Mouse (Mus musculus): ENCODE results near the gene Aak1.

The Aak1 gene

DNA sequence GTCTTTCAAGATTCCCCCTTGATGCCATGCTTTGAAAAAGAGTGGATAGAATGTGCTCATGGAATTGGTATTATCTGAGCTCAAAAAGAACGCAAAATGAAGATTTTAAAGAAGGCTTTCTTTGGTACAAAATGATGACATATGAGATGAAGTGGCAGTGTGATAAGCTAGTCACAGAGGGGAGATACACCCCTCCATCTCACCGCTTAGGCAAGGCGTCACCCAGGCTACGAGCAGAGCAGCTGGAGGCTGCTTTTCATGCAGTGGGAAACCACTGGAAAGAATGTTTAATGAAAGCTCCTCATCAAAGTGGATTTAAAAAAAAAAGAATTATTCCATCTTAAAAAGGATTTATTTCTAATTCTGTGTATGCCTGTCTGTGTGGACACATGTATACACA lies 37.5 kb downstream of the Aak1 start:
- DNase-seq (ENCODE audit: low spot score in 2 of 2): no peak

DNA sequence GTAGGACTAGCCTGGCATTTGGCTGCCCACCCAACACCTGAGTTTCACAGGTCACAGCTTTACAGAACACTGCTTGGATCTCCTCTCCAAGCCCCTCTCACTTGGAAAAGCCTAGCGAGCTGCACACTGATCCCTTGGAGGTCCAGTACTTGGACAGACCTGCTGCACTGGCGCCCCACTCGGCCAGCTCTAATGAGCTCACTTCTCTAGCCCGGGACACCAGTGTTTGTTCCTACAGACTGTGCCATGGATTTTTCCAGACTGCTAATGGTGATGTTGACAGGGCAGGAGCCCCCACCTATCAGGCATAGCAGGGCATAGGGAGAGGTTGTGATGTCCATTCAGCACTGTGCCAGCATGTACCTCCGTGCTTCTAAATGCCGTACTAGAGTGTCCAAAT lies 48.2 kb downstream of the Aak1 start:
- DNase-seq (ENCODE audit: low spot score in 2 of 2): no peak

DNA sequence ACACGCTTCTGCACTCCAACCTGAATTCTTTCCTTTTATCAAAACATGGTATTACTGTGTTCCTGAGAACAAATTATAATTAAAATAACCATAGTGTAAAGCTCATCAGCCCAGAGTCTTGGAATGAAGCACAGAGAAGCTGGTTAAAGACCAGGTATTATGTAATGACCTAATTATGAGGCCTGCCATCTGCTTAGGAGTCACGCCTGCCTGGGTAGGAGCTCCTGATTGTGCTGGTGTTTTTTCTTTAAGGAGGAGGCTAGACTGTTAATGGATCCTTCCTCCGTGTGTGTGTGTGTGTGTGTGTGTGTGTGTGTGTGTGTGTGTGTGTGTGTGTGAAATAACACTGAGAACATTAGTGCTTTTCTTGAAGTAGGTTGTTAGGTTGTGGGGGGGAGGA lies 49.7 kb downstream of the Aak1 start:
- no peak for DNase-seq (ENCODE audit: low spot score in 2 of 2)

DNA sequence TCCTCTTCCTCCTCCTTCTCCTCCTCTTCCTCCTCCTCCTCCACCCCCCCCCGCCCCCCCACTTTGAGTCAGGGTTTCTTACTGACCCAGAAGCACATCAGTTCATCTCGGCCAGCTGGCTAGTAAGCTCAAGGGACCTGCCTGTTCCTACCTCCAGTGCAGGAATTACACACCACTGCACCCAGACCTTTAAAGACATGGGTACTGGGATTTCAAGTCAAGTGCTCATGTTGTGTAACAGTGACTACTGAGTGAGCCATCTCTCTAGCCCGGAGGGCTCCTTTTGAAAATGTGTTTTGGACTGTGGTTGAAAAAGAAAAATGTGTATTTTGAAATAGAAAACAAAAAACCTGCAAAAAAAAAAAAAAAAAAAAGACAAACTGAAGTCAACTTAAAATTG lies 50.6 kb downstream of the Aak1 start:
- DNase-seq (ENCODE audit: low spot score in 2 of 2): no peak

DNA sequence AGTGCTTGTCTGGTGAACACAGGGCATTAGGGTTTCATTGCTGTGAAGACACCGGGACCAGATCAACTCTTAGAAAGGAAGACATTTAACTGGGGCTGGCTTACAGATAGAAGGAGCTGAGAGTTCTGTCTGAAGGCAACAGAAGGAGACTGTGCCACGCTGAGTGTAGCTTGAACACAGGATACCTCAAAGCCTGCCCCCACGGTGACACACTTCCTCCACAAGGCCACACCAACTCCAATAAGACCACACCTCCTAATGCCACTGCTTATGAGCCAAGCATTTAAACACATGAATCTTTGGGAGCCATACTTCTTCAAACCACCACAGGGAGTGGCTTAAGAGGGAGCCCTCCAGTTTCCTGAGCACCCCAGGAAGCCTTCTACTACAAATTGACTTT lies 51.2 kb downstream of the Aak1 start:
- no peak for DNase-seq (ENCODE audit: low spot score in 2 of 2)

DNA sequence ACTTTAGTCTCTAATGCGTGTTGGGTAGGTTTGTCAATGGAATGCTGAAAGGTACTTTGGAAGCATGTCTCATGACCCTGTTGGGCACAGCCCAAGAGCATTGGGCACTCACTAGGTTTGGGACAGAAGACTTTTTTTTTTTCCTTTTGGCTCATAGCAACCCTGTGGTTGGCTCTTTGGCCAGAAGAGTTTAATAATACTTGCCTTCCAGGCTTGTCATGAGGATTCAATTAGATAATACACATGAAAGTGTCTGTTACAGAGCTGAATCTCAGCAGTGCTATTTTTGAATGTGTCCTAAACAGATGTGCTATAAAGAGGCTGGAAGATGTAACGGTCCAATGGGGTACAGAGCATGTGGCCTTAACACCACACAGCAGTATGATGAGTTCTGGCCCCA lies 56.2 kb downstream of the Aak1 start:
- no peak for DNase-seq (ENCODE audit: low spot score in 2 of 2)

DNA sequence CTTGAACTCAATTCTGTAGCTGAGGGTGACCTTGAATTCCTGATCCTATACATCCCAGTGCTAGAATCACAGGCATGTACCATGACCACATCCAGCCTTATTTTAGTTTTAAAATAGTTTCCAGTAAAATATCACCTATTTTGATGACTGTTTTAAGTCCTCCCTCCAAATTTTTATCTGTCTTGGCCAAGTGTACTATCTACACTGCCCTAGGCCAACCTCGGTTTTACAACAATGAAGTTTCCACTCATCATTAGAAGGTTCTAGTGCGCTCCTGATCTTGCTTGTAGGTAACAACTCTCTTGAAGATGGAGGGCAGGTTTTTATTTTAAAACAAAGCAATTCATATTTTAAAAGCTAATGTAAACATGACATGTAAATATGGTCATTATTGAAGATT lies 57.9 kb downstream of the Aak1 start:
- no peak for DNase-seq (ENCODE audit: low spot score in 2 of 2)

DNA sequence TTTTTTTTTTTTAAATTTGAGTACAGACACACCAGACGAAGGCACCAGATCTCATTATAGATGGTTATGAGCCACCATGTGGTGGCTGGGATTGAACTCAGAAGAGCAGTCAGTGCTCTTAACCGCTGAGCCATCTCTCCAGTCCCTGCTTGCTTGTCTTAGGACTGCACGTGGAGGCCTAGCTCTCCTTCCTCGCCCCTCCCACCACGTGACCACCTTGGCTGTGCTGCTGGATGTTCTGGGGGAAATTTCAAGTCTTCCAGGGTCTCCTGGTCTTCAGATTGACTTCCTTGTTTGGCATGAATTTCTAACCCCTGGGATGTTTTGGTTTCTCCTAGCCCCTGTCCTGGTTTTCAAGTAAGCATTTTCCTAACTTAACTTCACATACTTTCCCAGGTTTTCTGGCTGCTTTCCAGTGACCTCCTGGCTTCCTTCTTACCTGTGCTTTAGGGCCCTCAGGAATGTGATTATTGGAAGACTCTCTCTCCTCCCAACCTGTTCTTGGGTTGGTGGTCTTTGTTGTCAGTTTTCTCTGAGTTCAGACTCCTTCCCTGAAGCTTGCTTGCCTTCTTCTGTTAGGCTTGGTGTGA lies 59.3 kb downstream of the Aak1 start:
- DNase-seq (ENCODE audit: low spot score in 2 of 2): no peak

DNA sequence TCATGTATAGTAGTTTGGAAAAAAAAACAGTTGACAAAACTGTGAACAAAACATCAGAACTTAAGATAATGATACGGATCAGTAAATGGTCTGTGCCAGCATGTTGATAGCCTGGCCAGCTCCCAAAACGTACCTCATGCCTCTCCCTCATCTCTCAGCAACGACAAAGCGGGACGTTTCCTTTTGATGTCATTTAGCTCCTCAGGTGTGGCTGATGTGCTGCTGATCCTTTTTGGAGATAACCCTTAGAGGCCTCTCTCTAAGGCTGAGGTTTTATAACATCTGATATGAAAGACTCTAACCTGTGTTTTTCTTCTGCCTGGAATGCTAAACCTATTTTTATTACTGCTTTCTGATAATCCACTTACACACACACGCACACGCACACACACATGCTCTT lies 60.6 kb downstream of the Aak1 start:
- DNase-seq (ENCODE audit: low spot score in 2 of 2): no peak

DNA sequence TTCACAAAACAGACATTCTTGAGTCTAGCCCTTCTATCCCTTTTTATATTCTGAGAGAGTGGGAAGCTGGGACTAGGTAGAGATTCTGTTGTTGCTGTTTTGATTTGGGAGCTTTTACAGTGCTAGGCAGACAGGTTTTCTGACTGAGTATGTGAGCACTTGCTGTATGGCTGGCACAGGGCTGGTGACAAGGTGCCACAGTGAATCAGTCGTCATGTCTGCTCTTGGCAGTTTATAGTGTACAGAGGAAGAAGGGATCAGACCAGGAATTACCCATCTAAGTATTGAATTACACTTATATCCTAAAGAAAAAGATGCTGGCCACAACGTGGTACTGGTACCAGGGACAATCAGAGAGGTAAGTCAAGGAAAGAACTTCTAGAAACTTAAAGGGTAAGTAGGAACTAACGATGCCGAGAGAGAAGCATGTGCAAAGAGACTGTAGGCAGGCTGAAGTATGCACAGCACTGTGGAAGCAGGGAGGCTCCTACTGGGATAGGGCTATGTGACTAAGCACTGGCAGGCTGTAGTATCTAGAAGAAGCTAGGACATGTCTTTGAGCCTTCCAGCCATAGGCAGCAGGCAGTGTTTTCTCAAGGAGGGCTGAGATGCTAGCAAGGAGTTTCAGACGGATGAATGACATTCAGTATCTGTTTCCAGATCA lies 67.0 kb downstream of the Aak1 start:
- DNase-seq (ENCODE audit: low spot score in 2 of 2): no peak

DNA sequence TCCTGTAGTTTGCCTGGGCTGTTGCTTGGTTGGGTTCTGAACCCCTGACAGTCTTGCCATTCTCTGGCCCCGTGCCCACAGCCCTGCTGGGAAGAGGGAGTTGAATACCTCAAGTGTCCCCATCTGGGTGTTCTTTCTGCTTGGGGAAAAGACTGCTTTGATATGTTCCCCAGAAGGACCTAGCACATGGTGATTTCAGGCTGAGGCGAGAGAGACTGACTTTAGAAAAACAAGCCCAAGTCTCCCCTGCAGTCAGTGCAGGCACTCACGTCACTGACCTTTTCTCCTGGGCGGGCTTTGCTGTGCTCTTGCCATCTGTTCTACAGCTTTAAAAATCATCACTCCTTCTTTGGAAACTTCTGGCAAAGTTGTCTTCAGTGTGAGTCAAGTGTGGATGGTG lies 67.9 kb downstream of the Aak1 start:
- DNase-seq (ENCODE audit: low spot score in 2 of 2): peak; percentile 23 to 27

DNA sequence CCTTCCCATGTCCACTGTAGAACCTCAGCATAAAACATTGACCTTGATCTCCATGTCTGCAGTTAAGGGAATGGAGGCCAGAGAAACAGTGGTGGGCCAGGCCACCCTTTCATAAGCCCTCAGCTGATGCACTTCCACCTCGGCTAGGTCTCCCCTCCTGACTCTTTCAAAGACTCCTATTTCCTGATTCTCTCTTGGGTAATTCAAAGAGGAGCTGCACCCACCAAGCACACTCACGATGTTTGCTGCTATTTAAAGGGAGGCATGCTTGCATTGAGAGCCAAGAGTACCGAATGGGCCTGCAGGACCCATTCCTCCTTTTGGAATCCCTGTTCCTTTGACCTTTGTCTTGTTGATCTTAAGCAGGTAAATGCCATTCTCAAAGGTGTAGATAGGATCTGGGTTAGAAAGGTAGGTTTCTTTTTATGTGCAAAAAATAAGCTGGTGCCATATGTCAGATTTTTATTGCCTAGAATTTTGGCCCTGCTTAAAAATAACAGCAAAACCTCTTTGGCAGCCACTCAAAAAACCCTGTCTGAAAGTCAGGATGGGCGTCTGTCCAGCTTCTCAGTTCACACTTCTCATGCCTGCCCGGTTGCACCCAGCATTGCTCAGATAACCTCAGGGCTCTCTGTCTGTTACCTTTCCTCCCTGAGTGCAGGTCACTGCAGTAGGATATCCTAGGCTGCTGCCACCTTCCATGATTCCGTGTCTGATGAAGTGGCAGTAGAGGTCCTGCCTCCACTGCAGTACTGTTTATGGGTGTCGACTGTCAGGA lies 68.9 kb downstream of the Aak1 start:
- DNase-seq (ENCODE audit: low spot score in 2 of 2): no peak

DNA sequence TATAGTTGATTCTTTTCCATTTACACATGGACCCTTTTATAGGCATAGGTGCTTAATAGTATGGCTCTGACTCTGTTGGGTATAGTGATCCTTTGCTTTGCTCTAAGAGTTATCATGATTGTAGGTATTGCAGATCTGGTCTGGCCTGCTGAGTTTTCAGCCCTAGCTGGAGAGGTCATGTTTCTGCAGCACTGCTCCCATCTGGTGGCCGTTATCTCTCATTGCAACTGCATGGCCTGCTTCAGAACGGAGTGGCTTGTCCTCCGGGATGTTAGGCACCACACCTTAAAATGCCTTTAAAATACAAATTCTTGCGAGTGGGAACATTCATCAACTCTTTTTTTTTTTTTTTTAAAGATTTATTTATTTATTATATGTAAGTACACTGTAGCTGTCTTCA lies 72.6 kb downstream of the Aak1 start:
- DNase-seq (ENCODE audit: low spot score in 2 of 2): peak in 1 of 2 experiments; percentile 27

DNA sequence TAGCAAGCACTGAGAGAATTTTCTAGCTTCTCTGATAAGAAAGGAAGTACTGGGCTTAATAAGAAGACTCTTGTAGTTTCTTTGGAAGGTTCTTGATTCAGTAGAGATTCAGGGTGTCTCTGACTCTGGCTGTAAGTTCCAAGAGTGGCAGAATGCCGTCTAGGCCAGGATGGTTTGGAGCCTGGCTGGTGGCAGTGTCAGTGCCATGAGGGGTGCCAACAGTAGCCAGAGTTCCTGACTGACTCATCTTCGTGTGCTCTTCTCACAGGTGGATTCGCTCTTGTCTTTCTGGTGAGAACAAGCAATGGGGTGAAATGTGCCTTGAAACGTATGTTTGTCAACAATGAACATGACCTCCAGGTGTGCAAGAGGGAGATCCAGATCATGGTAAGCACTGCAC lies 75.4 kb downstream of the Aak1 start:
- DNase-seq (ENCODE audit: low spot score in 2 of 2): no peak

DNA sequence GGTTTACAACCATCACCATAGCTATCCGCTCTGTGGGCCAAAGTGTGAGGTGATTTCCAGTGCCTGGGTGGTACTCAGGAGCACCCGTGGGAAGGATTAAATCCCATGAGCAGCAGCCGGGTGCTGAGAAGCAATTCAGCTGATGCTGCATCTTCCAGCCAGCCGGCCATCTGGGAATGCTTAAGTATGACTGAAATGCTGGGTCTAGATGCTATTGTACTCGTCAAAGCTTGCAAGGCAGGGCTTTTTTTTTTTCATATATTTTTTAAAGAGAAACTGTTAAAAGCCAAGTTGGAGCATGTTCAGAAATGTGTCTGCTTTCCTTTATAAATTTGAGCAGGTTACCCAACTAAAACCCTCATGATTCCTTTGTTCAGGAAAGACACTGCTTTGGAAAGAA lies 85.2 kb downstream of the Aak1 start:
- no peak for DNase-seq (ENCODE audit: low spot score in 2 of 2)

DNA sequence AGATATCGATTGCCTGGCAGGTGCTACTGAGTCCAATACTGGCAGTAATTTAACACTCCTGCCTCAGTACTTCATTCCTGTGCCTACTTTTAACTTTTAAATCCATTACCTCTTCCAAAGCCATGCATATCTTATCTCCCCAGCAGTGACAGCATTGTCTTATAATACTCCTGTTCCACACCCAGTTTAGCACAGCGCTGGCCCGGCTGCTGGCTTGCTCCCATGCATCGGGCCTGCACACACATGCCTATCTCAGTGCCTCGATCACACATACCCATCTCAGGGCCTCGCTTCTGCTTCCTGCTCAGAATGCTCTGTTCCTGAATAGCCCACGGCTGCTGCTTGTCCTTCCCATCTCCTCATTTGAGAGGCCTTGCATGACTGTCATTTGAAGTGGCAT lies 90.5 kb downstream of the Aak1 start:
- no peak for DNase-seq (ENCODE audit: low spot score in 2 of 2)

DNA sequence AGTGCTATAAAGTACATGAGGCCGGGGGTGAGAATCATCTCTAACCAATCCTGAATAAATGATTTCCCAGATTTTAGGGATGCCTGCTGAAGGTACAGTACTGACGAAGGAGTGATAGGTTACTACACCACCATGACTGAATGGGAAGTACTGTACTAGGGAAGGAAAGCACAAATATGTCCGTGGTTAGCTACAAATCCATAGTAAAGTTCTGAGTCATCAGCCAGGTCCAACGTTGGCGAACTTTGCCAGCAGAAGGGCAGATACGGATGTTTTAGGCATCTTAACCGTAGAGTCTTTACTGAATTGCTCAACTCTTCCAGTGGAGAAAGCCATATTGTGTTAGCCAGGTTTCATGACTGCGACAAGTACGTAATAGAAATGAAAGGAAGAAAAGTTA lies 91.6 kb downstream of the Aak1 start:
- DNase-seq (ENCODE audit: low spot score in 2 of 2): no peak

DNA sequence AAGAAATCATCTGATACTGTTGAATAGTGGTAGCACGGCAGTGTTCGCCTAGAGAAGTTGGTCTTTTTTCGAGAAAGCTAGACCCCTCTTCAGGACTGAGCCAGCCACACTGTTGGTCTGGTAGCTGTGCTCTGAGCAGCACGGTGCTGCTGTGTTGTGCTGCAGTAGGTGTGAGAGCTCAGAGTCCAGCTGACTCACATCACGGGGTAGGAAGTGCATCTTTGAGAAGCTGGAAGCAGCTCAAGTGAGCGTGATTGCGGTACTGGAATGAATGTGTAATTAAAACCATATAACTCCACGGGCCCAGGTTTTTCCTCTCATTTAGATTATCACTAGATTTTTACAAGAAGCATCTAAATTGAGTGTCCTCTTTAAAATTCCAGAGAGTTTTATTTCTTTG lies 97.8 kb downstream of the Aak1 start:
- DNase-seq (ENCODE audit: low spot score in 2 of 2): no peak

DNA sequence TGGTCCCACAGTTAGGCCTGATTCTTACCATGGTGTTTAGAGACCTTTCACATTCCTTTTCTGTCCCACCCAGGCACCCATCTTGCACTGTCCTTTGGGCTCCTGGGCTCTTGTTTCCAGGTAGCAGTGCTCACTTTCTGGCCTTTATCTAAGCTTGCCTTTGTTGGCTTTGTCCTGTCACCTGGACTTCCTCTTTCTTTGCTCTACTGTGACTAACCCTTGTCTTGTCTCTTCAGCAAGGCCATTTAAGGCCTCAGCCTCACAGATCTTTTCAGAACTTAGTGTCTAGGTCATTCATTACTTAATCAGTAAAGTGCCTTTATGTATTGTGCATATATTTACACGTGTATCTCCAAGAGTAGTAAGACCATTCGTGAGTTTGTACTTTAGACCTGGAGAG lies 99.4 kb downstream of the Aak1 start:
- DNase-seq (ENCODE audit: low spot score in 2 of 2): no peak

DNA sequence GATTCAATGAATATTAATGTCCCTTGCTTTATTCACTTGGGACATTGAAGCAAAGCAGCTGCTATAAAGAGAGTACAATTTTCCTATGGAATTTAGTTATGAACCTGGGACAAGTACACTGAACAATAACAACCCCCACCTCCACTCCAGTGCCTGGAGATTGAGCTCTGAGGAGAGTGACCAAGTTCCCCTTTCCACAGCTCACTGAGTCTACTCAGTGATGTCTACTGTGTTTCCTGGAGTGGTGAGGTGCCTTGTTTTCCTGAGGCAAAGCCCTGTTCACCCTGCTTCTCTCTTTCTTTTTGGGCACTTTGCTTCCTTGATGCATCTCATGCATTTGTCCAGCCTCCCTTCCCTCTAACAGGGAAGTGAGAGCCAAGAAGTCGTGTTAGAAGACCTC lies 100.8 kb downstream of the Aak1 start:
- no peak for DNase-seq (ENCODE audit: low spot score in 2 of 2)

DNA sequence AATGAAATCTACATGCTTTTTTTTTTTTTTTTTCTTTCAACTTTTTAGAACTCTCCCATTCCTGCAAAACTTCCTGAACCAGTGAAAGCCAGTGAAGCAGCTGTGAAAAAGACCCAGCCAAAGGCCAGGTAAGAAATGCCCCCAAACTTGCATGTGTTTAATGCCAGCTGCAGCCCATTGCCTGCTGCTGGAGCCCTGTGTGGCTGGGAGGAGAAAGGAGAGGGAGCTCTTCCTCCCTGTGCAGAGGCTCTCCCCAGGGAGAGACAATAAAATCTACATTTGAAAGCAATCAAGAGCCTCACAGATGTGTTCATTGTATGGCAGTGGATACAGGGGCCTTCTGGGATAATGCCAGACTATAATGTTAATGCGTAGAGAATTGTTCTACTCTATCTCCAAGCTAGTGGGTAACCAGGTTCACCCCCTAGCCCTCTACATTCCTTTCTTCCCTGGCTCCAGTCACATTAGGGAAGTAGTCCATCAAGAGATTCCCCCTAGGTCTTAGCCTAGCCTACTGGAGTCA lies 101.5 kb downstream of the Aak1 start:
- no peak for DNase-seq (ENCODE audit: low spot score in 2 of 2)

DNA sequence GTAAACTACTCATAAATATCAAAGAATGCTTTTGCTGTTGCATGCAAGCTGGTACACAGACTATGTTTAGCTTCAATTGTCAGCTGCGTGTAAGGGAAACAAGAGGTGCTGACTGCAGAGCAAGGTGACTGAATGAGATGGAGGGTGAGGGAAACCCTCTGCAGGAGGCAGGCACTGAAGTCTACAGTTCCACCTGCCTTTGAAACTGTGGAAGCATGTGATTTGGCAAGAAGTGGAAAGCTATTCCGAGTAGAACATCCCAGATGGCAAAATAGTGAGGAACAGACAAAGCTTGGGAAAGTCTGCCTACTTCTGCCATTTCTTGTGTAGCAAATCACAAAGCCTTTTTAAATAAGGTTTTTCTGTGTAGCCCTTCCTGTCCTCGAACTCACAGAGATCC lies 106.4 kb downstream of the Aak1 start:
- DNase-seq (ENCODE audit: low spot score in 2 of 2): no peak

DNA sequence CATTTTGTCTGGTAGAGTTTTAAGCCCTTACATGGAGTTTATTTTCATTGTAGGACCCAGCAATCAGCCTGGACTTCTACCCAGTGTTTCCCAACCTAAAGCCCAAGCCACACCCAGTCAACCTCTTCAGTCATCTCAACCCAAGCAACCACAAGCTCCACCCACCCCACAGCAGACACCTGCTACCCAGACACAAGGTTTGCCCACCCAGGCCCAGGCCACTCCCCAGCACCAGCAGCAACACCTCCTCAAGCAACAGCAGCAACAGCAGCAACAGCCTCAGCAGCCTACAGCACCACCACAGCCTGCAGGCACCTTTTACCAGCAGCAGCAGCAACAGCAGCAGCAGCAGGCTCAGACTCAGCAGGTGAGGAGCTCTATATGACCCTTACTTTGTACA lies 106.9 kb downstream of the Aak1 start:
- no peak for DNase-seq (ENCODE audit: low spot score in 2 of 2)

All from frontal cortex, postnatal 10 days (tissue).